Mouse (Mus musculus) hindbrain, embryonic 16.5 days (tissue): ENCODE results near the gene Idh3g. TPM values are rescaled to one million over a fixed set of nuclear protein-coding genes. Genes with fewer than 3 reads are reported as not detected.

Experiments used
- ATAC-seq: fragments of 200-750 bp; cut with Nextera tagmentation; 2 replicates; pipeline ENCODE4 v1.8.0; 2017; ENCODE audit warnings: moderate TSS enrichment, moderate library complexity
- H3K27ac ChIP-seq: fragments of 300-500 bp; sonication (generic); 2 replicates; pipeline ENCODE4 v1.5.1; 2014; ENCODE audit warnings: low read depth, mild to moderate bottlenecking, control low read depth, low read length, moderate library complexity
- H3K27me3 ChIP-seq: fragments of 300-500 bp; sonication (generic); replicated peaks from 2 replicates; pipeline ENCODE4 v1.6.1; 2014; ENCODE audit warnings: low read length; ENCODE audit not compliant: control insufficient read depth, insufficient read depth
- H3K36me3 ChIP-seq: fragments of 300-500 bp; sonication (generic); 2 replicates; pipeline ENCODE4 v1.6.1; 2014; ENCODE audit warnings: mild to moderate bottlenecking, low read length, moderate library complexity, mixed read lengths; ENCODE audit not compliant: control insufficient read depth, insufficient read depth
- H3K4me1 ChIP-seq: fragments of 300-500 bp; sonication (generic); 2 replicates; pipeline ENCODE4 v1.6.1; 2014; ENCODE audit warnings: low read depth, low read length; ENCODE audit not compliant: control insufficient read depth, insufficient read depth
- H3K4me2 ChIP-seq: fragments of 300-500 bp; sonication (generic); 2 replicates; pipeline ENCODE4 v1.6.1; 2014; ENCODE audit warnings: mild to moderate bottlenecking, low read length, control low read depth, moderate library complexity
- H3K4me3 ChIP-seq: fragments of 300-500 bp; sonication (generic); 2 replicates; pipeline ENCODE4 v1.5.1; 2014; ENCODE audit warnings: mild to moderate bottlenecking, low read length, control low read depth, moderate library complexity
- H3K9ac ChIP-seq: fragments of 300-500 bp; sonication (generic); 2 replicates; pipeline ENCODE4 v1.6.1; 2014; ENCODE audit warnings: low read depth, mild to moderate bottlenecking, control low read depth, low read length, moderate library complexity
- H3K9me3 ChIP-seq: fragments of 300-500 bp; sonication (generic); 2 replicates; pipeline ENCODE4 v1.6.1; 2014; ENCODE audit warnings: mild to moderate bottlenecking, low read length, moderate library complexity; ENCODE audit not compliant: control insufficient read depth
- WGBS: fragments of 180-500 bp; shearing (Covaris S2); extraction: QIAGEN DNeasy Blood & Tissue Kit; methylation state at CpG from one replicate; pipeline ENCODE4 v1.1.7; 2014; 5-methylcytosine and 5-hydroxymethylcytosine counted together
- polyA plus RNA-seq: library from polyadenylated mRNA; unstranded; fragments of >200 nt; fragmentation: Nextera tagmentation; extraction: Ambion mirVana; gene quantifications from 2 replicates; pipeline ENCODE4 v1.2.1, GENCODE M21; 2015

Gene Idh3g
- 275 and 285 TPM in 2 replicates for polyA plus RNA-seq

GRCm38 (mm10) chrX:73786364-73787224 lies at the start of gene Idh3g, which contains the start of gene Ssr4:
TSS of gene Idh3g (minus strand) at chrX:73786897.
TSS of gene Ssr4 (plus strand) at chrX:73787028.
- H3K9me3 ChIP-seq = no peaks in the 10 kb centered on the region
- ATAC-seq = peak; percentile 97
- H3K9ac ChIP-seq = peak within 1 kb of the TSS; percentile 73
- H3K4me1 ChIP-seq = peaks cover 19% of the 10 kb centered on the region
- H3K27ac ChIP-seq = peak within 1 kb of the TSS; percentile 88
- no peaks in the 10 kb centered on the region for H3K27me3 ChIP-seq
- peak within 1 kb of the TSS; percentile 70 for H3K4me2 ChIP-seq
- peak within 1 kb of the TSS; percentile 58 for H3K4me3 ChIP-seq
- H3K36me3 ChIP-seq = 0 out of 2 replicates have a peak, but pooled peaks cover 2% of the 10 kb centered on the region
- WGBS = 24% methylated on average over 42 of the region's 52 CpGs

- H3K36me3 ChIP-seq = no peaks in the 10 kb centered on the region
- H3K9ac ChIP-seq = no peak overlapping the region
- H3K27me3 ChIP-seq = no peaks in the 10 kb centered on the region
- no peak overlapping the region for H3K4me2 ChIP-seq
- no peak overlapping the region for H3K4me3 ChIP-seq
- no peak for ATAC-seq
- 94% methylated on average over 1 of the region's 1 CpGs for WGBS
- H3K9me3 ChIP-seq = no peaks in the 10 kb centered on the region
- no peak overlapping the region for H3K27ac ChIP-seq
- no peaks in the 10 kb centered on the region for H3K4me1 ChIP-seq
Observed at GRCm38 (mm10) chrX:73835731-73836130, 49.0 kb upstream of the Idh3g start.

- WGBS = 15% methylated on average over 59 of the region's 84 CpGs
Observed at GRCm38 (mm10) chrX:73824185-73825151, 37.8 kb upstream of the Idh3g start, which contains the start of gene Pdzd4. TSS of gene Pdzd4 (minus strand) at chrX:73824969.

GRCm38 (mm10) chrX:73823747-73824146 lies 37.0 kb upstream of the Idh3g start:
- Histone ChIP-seq H3K4me1 (0 out of 2 replicates have a peak, but pooled peaks cover 3% of the 10 kb centered on the region), H3K9ac (peak overlapping the region; percentile 85), H3K27ac (no peak overlapping the region), H3K4me2 (peak overlapping the region; percentile 65), H3K27me3 (no peaks in the 10 kb centered on the region), H3K4me3 (peak overlapping the region; percentile 66), H3K36me3 (no peaks in the 10 kb centered on the region), H3K9me3 (no peaks in the 10 kb centered on the region)
- WGBS = 14% methylated on average over 17 of the region's 17 CpGs
- ATAC-seq = peak; percentile 38

More at GRCm38 (mm10) chrX:73824185-73825151, 37.8 kb upstream of the Idh3g start, which contains the start of gene Pdzd4:
- peak; percentile 92 for ATAC-seq
- Histone ChIP-seq H3K4me2 (peak within 1 kb of the TSS; percentile 65), H3K36me3 (no peaks in the 10 kb centered on the region), H3K27ac (peak within 1 kb of the TSS; percentile 93), H3K9ac (peak within 1 kb of the TSS; percentile 85), H3K27me3 (no peaks in the 10 kb centered on the region), H3K9me3 (no peaks in the 10 kb centered on the region), H3K4me1 (0 out of 2 replicates have a peak, but pooled peaks cover 3% of the 10 kb centered on the region), H3K4me3 (peak within 1 kb of the TSS; percentile 66)

GRCm38 (mm10) chrX:73816596-73817314 lies 30.1 kb upstream of the Idh3g start:
- ATAC-seq = no peak
- Histone ChIP-seq H3K36me3 (no peaks in the 10 kb centered on the region), H3K4me1 (0 out of 2 replicates have a peak, but pooled peaks cover under 1% of the 10 kb centered on the region), H3K4me3 (no peak overlapping the region), H3K9ac (no peak overlapping the region), H3K9me3 (no peaks in the 10 kb centered on the region), H3K4me2 (no peak overlapping the region), H3K27me3 (no peaks in the 10 kb centered on the region), H3K27ac (no peak overlapping the region)
- 55% methylated on average over 3 of the region's 3 CpGs for WGBS

GRCm38 (mm10) chrX:73815072-73815471 lies 28.4 kb upstream of the Idh3g start:
- Histone ChIP-seq H3K27ac (peak overlapping the region; percentile 62), H3K4me2 (peak overlapping the region; percentile 46), H3K4me1 (no peaks in the 10 kb centered on the region), H3K4me3 (peak overlapping the region; percentile 25), H3K36me3 (no peaks in the 10 kb centered on the region), H3K9me3 (no peaks in the 10 kb centered on the region), H3K27me3 (no peaks in the 10 kb centered on the region), H3K9ac (peak overlapping the region; percentile 61)
- peak; percentile 89 for ATAC-seq
- 14% methylated on average over 14 of the region's 14 CpGs for WGBS

- peak; percentile 64 for ATAC-seq
- Histone ChIP-seq H3K4me1 (no peaks in the 10 kb centered on the region), H3K27ac (no peak overlapping the region), H3K9ac (no peak overlapping the region), H3K36me3 (no peaks in the 10 kb centered on the region), H3K9me3 (no peaks in the 10 kb centered on the region), H3K4me2 (no peak overlapping the region), H3K4me3 (no peak overlapping the region), H3K27me3 (no peaks in the 10 kb centered on the region)
- 44% methylated on average over 1 of the region's 1 CpGs for WGBS
Observed at GRCm38 (mm10) chrX:73805814-73806213, 19.1 kb upstream of the Idh3g start.

- no peak overlapping the region for H3K9ac ChIP-seq
- no peaks in the 10 kb centered on the region for H3K9me3 ChIP-seq
- 40% methylated on average over 7 of the region's 9 CpGs for WGBS
- H3K27me3 ChIP-seq = no peaks in the 10 kb centered on the region
- no peaks in the 10 kb centered on the region for H3K36me3 ChIP-seq
- H3K4me1 ChIP-seq = no peaks in the 10 kb centered on the region
- H3K4me3 ChIP-seq = no peak overlapping the region
- H3K27ac ChIP-seq = no peak overlapping the region
- no peak overlapping the region for H3K4me2 ChIP-seq
- ATAC-seq = peak; percentile 61
Observed at GRCm38 (mm10) chrX:73798502-73798901, 11.8 kb upstream of the Idh3g start.
